Mouse (Mus musculus): ENCODE measurements around the gene Pacsin1. TPM values are rescaled to one million over a fixed set of nuclear protein-coding genes. Genes with fewer than 3 reads are reported as not detected.
A peak's percentile ranks its signal among the peaks of the same experiment; 100 is the strongest.

Pacsin1 gene
- polyA plus RNA-seq, 1 experiment from 2014 or later, result 53.6 TPM

GRCm38 (mm10) chr17:27684886-27685549, 29.7 kb downstream of the Pacsin1 start:
- Histone ChIP-seq H3K27me3 (ENCODE audit: control insufficient read depth, insufficient read depth, low read length) (peaks cover 3% of the 10 kb centered on the region; the same call in 1 of the 2 replicates), H3K27ac (ENCODE audit: low read depth, low read length) (peak overlapping the region; percentile 28; the same call in 1 of the 2 replicates), H3K36me3 (ENCODE audit: control insufficient read depth, insufficient read depth, low read length) (no peaks in the 10 kb centered on the region), H3K9me3 (ENCODE audit: control insufficient read depth, low read length) (no peaks in the 10 kb centered on the region), H3K4me3 (ENCODE audit: low read depth, low read length) (peak overlapping the region; percentile 55), H3K4me2 (ENCODE audit: low read depth, low read length) (peak overlapping the region; percentile 92), H3K4me1 (ENCODE audit: control insufficient read depth, insufficient read depth, low read length) (peaks cover 13% of the 10 kb centered on the region), H3K9ac (replicated peaks; ENCODE audit: low read depth, low read length) (peak overlapping the region; percentile 73)
- WGBS, result under 1% methylated on average over 37 of the region's 53 CpGs
- ATAC-seq (ENCODE audit: low read depth), result peak; percentile 69

- Histone ChIP-seq H3K9me3 (ENCODE audit: control insufficient read depth, low read length) (no peaks in the 10 kb centered on the region), H3K27ac (ENCODE audit: low read depth, low read length) (no peak overlapping the region), H3K9ac (replicated peaks; ENCODE audit: low read depth, low read length) (peak overlapping the region; percentile 73), H3K4me1 (ENCODE audit: control insufficient read depth, insufficient read depth, low read length) (peaks cover 13% of the 10 kb centered on the region), H3K36me3 (ENCODE audit: control insufficient read depth, insufficient read depth, low read length) (no peaks in the 10 kb centered on the region), H3K4me2 (ENCODE audit: low read depth, low read length) (peak overlapping the region; percentile 92), H3K27me3 (ENCODE audit: control insufficient read depth, insufficient read depth, low read length) (peaks cover 3% of the 10 kb centered on the region; the same call in 1 of the 2 replicates), H3K4me3 (ENCODE audit: low read depth, low read length) (peak overlapping the region; percentile 55)
- WGBS, result 3% methylated on average over 11 of the region's 11 CpGs
- peak; percentile 57 for ATAC-seq (ENCODE audit: low read depth)
Measured at GRCm38 (mm10) chr17:27685550-27685913, 30.2 kb downstream of the Pacsin1 start.

GRCm38 (mm10) chr17:27686395-27686794, 31.1 kb downstream of the Pacsin1 start:
- 54% methylated on average over 5 of the region's 5 CpGs for WGBS
- Histone ChIP-seq H3K4me1 (ENCODE audit: control insufficient read depth, insufficient read depth, low read length) (peaks cover 13% of the 10 kb centered on the region), H3K27ac (ENCODE audit: low read depth, low read length) (no peak overlapping the region), H3K4me3 (ENCODE audit: low read depth, low read length) (peak overlapping the region; percentile 55; the same call in 1 of the 2 replicates), H3K27me3 (ENCODE audit: control insufficient read depth, insufficient read depth, low read length) (peaks cover 3% of the 10 kb centered on the region; the same call in 1 of the 2 replicates), H3K9ac (replicated peaks; ENCODE audit: low read depth, low read length) (peak overlapping the region; percentile 73; the same call in 1 of the 2 replicates), H3K9me3 (ENCODE audit: control insufficient read depth, low read length) (no peaks in the 10 kb centered on the region), H3K4me2 (ENCODE audit: low read depth, low read length) (peak overlapping the region; percentile 92), H3K36me3 (ENCODE audit: control insufficient read depth, insufficient read depth, low read length) (no peaks in the 10 kb centered on the region)
- no peak for ATAC-seq (ENCODE audit: low read depth)

GRCm38 (mm10) chr17:27690993-27691693, 35.8 kb downstream of the Pacsin1 start:
- Histone ChIP-seq H3K27ac (ENCODE audit: low read depth, low read length) (no peak overlapping the region), H3K36me3 (ENCODE audit: control insufficient read depth, insufficient read depth, low read length) (no peaks in the 10 kb centered on the region), H3K4me1 (ENCODE audit: control insufficient read depth, insufficient read depth, low read length) (peaks cover 3% of the 10 kb centered on the region), H3K9me3 (ENCODE audit: control insufficient read depth, low read length) (no peaks in the 10 kb centered on the region), H3K27me3 (ENCODE audit: control insufficient read depth, insufficient read depth, low read length) (no peaks in the 10 kb centered on the region), H3K9ac (replicated peaks; ENCODE audit: low read depth, low read length) (no peak overlapping the region), H3K4me3 (ENCODE audit: low read depth, low read length) (no peak overlapping the region), H3K4me2 (ENCODE audit: low read depth, low read length) (no peak overlapping the region)
- ATAC-seq (ENCODE audit: low read depth), result no peak
- WGBS, result 67% methylated on average over 14 of the region's 14 CpGs

- no peaks in the 10 kb centered on the region for H3K4me1 ChIP-seq (ENCODE audit: control insufficient read depth, insufficient read depth, low read length)
- H3K27me3 ChIP-seq (ENCODE audit: control insufficient read depth, insufficient read depth, low read length), result no peaks in the 10 kb centered on the region
- no peak overlapping the region for H3K9ac ChIP-seq (replicated peaks; ENCODE audit: low read depth, low read length)
- H3K4me2 ChIP-seq (ENCODE audit: low read depth, low read length), result no peak overlapping the region
- no peaks in the 10 kb centered on the region for H3K9me3 ChIP-seq (ENCODE audit: control insufficient read depth, low read length)
- no peak overlapping the region for H3K27ac ChIP-seq (ENCODE audit: low read depth, low read length)
- 86% methylated on average over 17 of the region's 17 CpGs for WGBS
- no peaks in the 10 kb centered on the region for H3K36me3 ChIP-seq (ENCODE audit: control insufficient read depth, insufficient read depth, low read length)
- H3K4me3 ChIP-seq (ENCODE audit: low read depth, low read length), result no peak overlapping the region
- ATAC-seq (ENCODE audit: low read depth), result no peak
Measured at GRCm38 (mm10) chr17:27699641-27700244, 44.4 kb downstream of the Pacsin1 start.

- Histone ChIP-seq H3K36me3 (ENCODE audit: control insufficient read depth, insufficient read depth, low read length) (no peaks in the 10 kb centered on the region), H3K9me3 (ENCODE audit: control insufficient read depth, low read length) (no peaks in the 10 kb centered on the region), H3K4me3 (ENCODE audit: low read depth, low read length) (no peak overlapping the region), H3K27ac (ENCODE audit: low read depth, low read length) (no peak overlapping the region), H3K4me1 (ENCODE audit: control insufficient read depth, insufficient read depth, low read length) (no peaks in the 10 kb centered on the region), H3K27me3 (ENCODE audit: control insufficient read depth, insufficient read depth, low read length) (no peaks in the 10 kb centered on the region), H3K4me2 (ENCODE audit: low read depth, low read length) (no peak overlapping the region), H3K9ac (replicated peaks; ENCODE audit: low read depth, low read length) (no peak overlapping the region)
- 0 out of 2 replicates have a peak, but pooled peaks have one; percentile 44 for ATAC-seq (ENCODE audit: low read depth)
- WGBS, result 78% methylated on average over 2 of the region's 2 CpGs
Measured at GRCm38 (mm10) chr17:27700812-27701211, 45.5 kb downstream of the Pacsin1 start.

- Histone ChIP-seq H3K27me3 (ENCODE audit: control insufficient read depth, insufficient read depth, low read length) (no peaks in the 10 kb centered on the region), H3K27ac (ENCODE audit: low read depth, low read length) (no peak overlapping the region), H3K4me3 (ENCODE audit: low read depth, low read length) (no peak overlapping the region), H3K36me3 (ENCODE audit: control insufficient read depth, insufficient read depth, low read length) (no peaks in the 10 kb centered on the region), H3K9ac (replicated peaks; ENCODE audit: low read depth, low read length) (no peak overlapping the region), H3K4me1 (ENCODE audit: control insufficient read depth, insufficient read depth, low read length) (no peaks in the 10 kb centered on the region), H3K9me3 (ENCODE audit: control insufficient read depth, low read length) (no peaks in the 10 kb centered on the region), H3K4me2 (ENCODE audit: low read depth, low read length) (no peak overlapping the region)
- 61% methylated on average over 6 of the region's 6 CpGs for WGBS
- ATAC-seq (ENCODE audit: low read depth), result no peak
Measured at GRCm38 (mm10) chr17:27701856-27702255, 46.5 kb downstream of the Pacsin1 start.

GRCm38 (mm10) chr17:27702518-27702917, 47.2 kb downstream of the Pacsin1 start:
- no peak for ATAC-seq (ENCODE audit: low read depth)
- peak overlapping the region; percentile 17 for H3K4me2 ChIP-seq (ENCODE audit: low read depth, low read length)
- no peak overlapping the region for H3K9ac ChIP-seq (replicated peaks; ENCODE audit: low read depth, low read length)
- H3K4me1 ChIP-seq (ENCODE audit: control insufficient read depth, insufficient read depth, low read length), result no peaks in the 10 kb centered on the region
- no peak overlapping the region for H3K4me3 ChIP-seq (ENCODE audit: low read depth, low read length)
- H3K36me3 ChIP-seq (ENCODE audit: control insufficient read depth, insufficient read depth, low read length), result no peaks in the 10 kb centered on the region
- H3K27ac ChIP-seq (ENCODE audit: low read depth, low read length), result no peak overlapping the region
- 2% methylated on average over 34 of the region's 34 CpGs for WGBS
- no peaks in the 10 kb centered on the region for H3K9me3 ChIP-seq (ENCODE audit: control insufficient read depth, low read length)
- H3K27me3 ChIP-seq (ENCODE audit: control insufficient read depth, insufficient read depth, low read length), result no peaks in the 10 kb centered on the region

Measured in neural tube, embryonic 14.5 days (tissue).